Mouse (Mus musculus) liver, embryonic 11.5 days (tissue): ENCODE data around the gene Gm21915. TPM values are rescaled to one million over a fixed set of nuclear protein-coding genes. Genes with fewer than 3 reads are reported as not detected.

Experiments used
- ATAC-seq: fragments of 200-750 bp; cut with Nextera tagmentation; replicated peaks from 2 replicates; pipeline ENCODE4 v1.8.0; 2017; ENCODE audit warnings: moderate number of reproducible peaks, mild to moderate bottlenecking, moderate TSS enrichment, moderate library complexity; ENCODE audit not compliant: low FRiP score
- DNase-seq: peaks from one replicate; pipeline ENCODE4 v3.0.0-alpha.2; 2017; ENCODE audit warnings: low spot score
- H3K27ac ChIP-seq: fragments of 300-500 bp; sonication (generic); 2 replicates; pipeline ENCODE4 v1.5.1; 2014; ENCODE audit warnings: mild to moderate bottlenecking, low read depth, low read length, control low read depth
- H3K27me3 ChIP-seq: fragments of 300-500 bp; sonication (generic); replicated peaks from 2 replicates; pipeline ENCODE4 v1.6.1; 2014; ENCODE audit warnings: low read length, mixed read lengths; ENCODE audit not compliant: control insufficient read depth, insufficient read depth
- H3K36me3 ChIP-seq: fragments of 300-500 bp; sonication (generic); 2 replicates; pipeline ENCODE4 v1.6.1; 2014; ENCODE audit warnings: mild to moderate bottlenecking, low read length, moderate library complexity, mixed read lengths; ENCODE audit not compliant: control insufficient read depth, insufficient read depth
- H3K4me1 ChIP-seq: fragments of 300-500 bp; sonication (generic); replicated peaks from 2 replicates; pipeline ENCODE4 v1.6.1; 2014; ENCODE audit warnings: low read length, mixed read lengths; ENCODE audit not compliant: control insufficient read depth, insufficient read depth
- H3K4me2 ChIP-seq: fragments of 300-500 bp; sonication (generic); 2 replicates; pipeline ENCODE4 v1.6.1; 2014; ENCODE audit warnings: mild to moderate bottlenecking, control low read depth, moderate library complexity
- H3K4me3 ChIP-seq: fragments of 300-500 bp; sonication (generic); 2 replicates; pipeline ENCODE4 v1.5.1; 2014; ENCODE audit warnings: low read depth, low read length, control low read depth
- H3K9ac ChIP-seq: fragments of 300-500 bp; sonication (generic); 2 replicates; pipeline ENCODE4 v1.6.1; 2014; ENCODE audit warnings: low read depth, low read length, control low read depth
- H3K9me3 ChIP-seq: fragments of 300-500 bp; sonication (generic); 2 replicates; pipeline ENCODE4 v1.6.1; 2016; ENCODE audit warnings: low read length, inconsistent platforms, mixed read lengths; ENCODE audit not compliant: control insufficient read depth
- WGBS: fragments of 180-500 bp; shearing (Covaris S2); extraction: QIAGEN DNeasy Blood & Tissue Kit; methylation state at CpG from one replicate; pipeline ENCODE4 v1.1.7; 2014; 5-methylcytosine and 5-hydroxymethylcytosine counted together
- polyA plus RNA-seq: library from polyadenylated mRNA; unstranded; fragments of >200 nt; fragmentation: Nextera tagmentation; extraction: Ambion mirVana; gene quantifications from 2 replicates; pipeline ENCODE4 v1.2.1, GENCODE M21; 2014

The Gm21915 gene
- polyA plus RNA-seq = not detected in 2 replicates

GRCm38 (mm10) chr9:40670313-40670712 is at the start of gene Gm21915:
TSS of gene Gm21915 (plus strand) at chr9:40670613.
- no peak within 1 kb of the TSS for H3K27ac ChIP-seq
- no peak within 1 kb of the TSS for H3K9ac ChIP-seq
- H3K4me1 ChIP-seq = no peaks in the 10 kb centered on the region; the same call in 1 of the 2 replicates
- no peaks in the 10 kb centered on the region for H3K9me3 ChIP-seq
- H3K4me3 ChIP-seq = no peak within 1 kb of the TSS
- H3K36me3 ChIP-seq = no peaks in the 10 kb centered on the region
- DNase-seq (no peak), ATAC-seq (no peak)
- H3K4me2 ChIP-seq = no peak within 1 kb of the TSS
- WGBS = 79% methylated on average over 3 of the region's 3 CpGs
- no peaks in the 10 kb centered on the region; the same call in 1 of the 2 replicates for H3K27me3 ChIP-seq

GRCm38 (mm10) chr9:40622265-40622664 is 48.1 kb upstream of the Gm21915 start:
- no peak overlapping the region for H3K4me3 ChIP-seq
- no peak overlapping the region for H3K9ac ChIP-seq
- H3K9me3 ChIP-seq = no peaks in the 10 kb centered on the region
- peaks cover 13% of the 10 kb centered on the region for H3K27me3 ChIP-seq
- H3K27ac ChIP-seq = no peak overlapping the region
- DNase-seq (no peak), ATAC-seq (no peak)
- no peaks in the 10 kb centered on the region for H3K36me3 ChIP-seq
- no peaks in the 10 kb centered on the region for H3K4me1 ChIP-seq
- WGBS = 89% methylated on average over 3 of the region's 3 CpGs
- H3K4me2 ChIP-seq = no peak overlapping the region

- DNase-seq (no peak), ATAC-seq (no peak)
- Histone ChIP-seq H3K4me3 (no peak overlapping the region), H3K9me3 (no peaks in the 10 kb centered on the region), H3K36me3 (no peaks in the 10 kb centered on the region), H3K27me3 (peaks cover 9% of the 10 kb centered on the region), H3K4me1 (no peaks in the 10 kb centered on the region), H3K4me2 (no peak overlapping the region), H3K27ac (no peak overlapping the region), H3K9ac (no peak overlapping the region)
- WGBS = 84% methylated on average over 4 of the region's 4 CpGs
Measured at GRCm38 (mm10) chr9:40622793-40623192, 47.6 kb upstream of the Gm21915 start.

GRCm38 (mm10) chr9:40625341-40625740 is 45.1 kb upstream of the Gm21915 start:
- DNase-seq = no peak
- Histone ChIP-seq H3K4me1 (no peaks in the 10 kb centered on the region), H3K4me2 (no peak overlapping the region), H3K9me3 (no peaks in the 10 kb centered on the region), H3K27ac (no peak overlapping the region), H3K27me3 (no peaks in the 10 kb centered on the region), H3K36me3 (no peaks in the 10 kb centered on the region), H3K4me3 (no peak overlapping the region), H3K9ac (no peak overlapping the region)
- no peak for ATAC-seq
- WGBS = 79% methylated on average over 3 of the region's 3 CpGs

GRCm38 (mm10) chr9:40626566-40626965 is 43.8 kb upstream of the Gm21915 start:
- no peak overlapping the region for H3K4me2 ChIP-seq
- ATAC-seq = no peak
- 52% methylated on average over 11 of the region's 11 CpGs for WGBS
- no peaks in the 10 kb centered on the region for H3K9me3 ChIP-seq
- no peak for DNase-seq
- no peaks in the 10 kb centered on the region for H3K4me1 ChIP-seq
- no peak overlapping the region for H3K27ac ChIP-seq
- H3K36me3 ChIP-seq = no peaks in the 10 kb centered on the region
- no peaks in the 10 kb centered on the region for H3K27me3 ChIP-seq
- no peak overlapping the region for H3K4me3 ChIP-seq
- H3K9ac ChIP-seq = no peak overlapping the region

GRCm38 (mm10) chr9:40627146-40627713 is 43.2 kb upstream of the Gm21915 start:
- DNase-seq (no peak), ATAC-seq (no peak)
- Histone ChIP-seq H3K4me1 (no peaks in the 10 kb centered on the region), H3K36me3 (no peaks in the 10 kb centered on the region), H3K9ac (no peak overlapping the region), H3K9me3 (no peaks in the 10 kb centered on the region), H3K4me3 (no peak overlapping the region), H3K4me2 (no peak overlapping the region), H3K27ac (no peak overlapping the region), H3K27me3 (no peaks in the 10 kb centered on the region)
- 54% methylated on average over 9 of the region's 9 CpGs for WGBS

- Histone ChIP-seq H3K27me3 (no peaks in the 10 kb centered on the region), H3K36me3 (no peaks in the 10 kb centered on the region), H3K4me3 (no peak overlapping the region), H3K9ac (no peak overlapping the region), H3K4me1 (no peaks in the 10 kb centered on the region), H3K4me2 (no peak overlapping the region), H3K9me3 (no peaks in the 10 kb centered on the region), H3K27ac (no peak overlapping the region)
- DNase-seq (no peak), ATAC-seq (0 out of 2 replicates have a peak, but pooled peaks have one; percentile 47)
- 65% methylated on average over 20 of the region's 20 CpGs for WGBS
Measured at GRCm38 (mm10) chr9:40628130-40629069, 42.0 kb upstream of the Gm21915 start.

GRCm38 (mm10) chr9:40629441-40629840 is 41.0 kb upstream of the Gm21915 start:
- H3K36me3 ChIP-seq = no peaks in the 10 kb centered on the region
- no peaks in the 10 kb centered on the region for H3K9me3 ChIP-seq
- H3K27me3 ChIP-seq = no peaks in the 10 kb centered on the region
- DNase-seq (no peak), ATAC-seq (no peak)
- no peaks in the 10 kb centered on the region for H3K4me1 ChIP-seq
- no peak overlapping the region for H3K4me2 ChIP-seq
- H3K9ac ChIP-seq = no peak overlapping the region
- H3K4me3 ChIP-seq = no peak overlapping the region
- no peak overlapping the region for H3K27ac ChIP-seq
- 63% methylated on average over 13 of the region's 13 CpGs for WGBS
